Mouse (Mus musculus): ENCODE measurements at regions not wholly inside any gene's neighbourhood (a gene's known extent, or its start where the extent isn't known, plus 50 kb on each side); places are given as distances from the start of the nearest gene placed in this dataset.

GRCm38 (mm10) chr3:143736651-143737398 lies 468.2 kb downstream of the Lmo4 start:
- no peak overlapping the region for H3K4me2 ChIP-seq (ENCODE audit: low read depth, low read length)
- 71% methylated on average over 6 of the region's 6 CpGs for WGBS
- no peaks in the 10 kb centered on the region for H3K27me3 ChIP-seq (ENCODE audit: control insufficient read depth, insufficient read depth, low read length)
- no peak for TF ChIP-seq EP300 (IDR thresholded peaks at IDR 0.05; ENCODE audit: low read depth)
- TF ChIP-seq CTCF (IDR thresholded peaks at IDR 0.05; ENCODE audit: low read depth) = no peak
- ATAC-seq (ENCODE audit: insufficient read depth, low read depth) = no peak
- H3K4me1 ChIP-seq (ENCODE audit: control insufficient read depth, insufficient read depth) = no peaks in the 10 kb centered on the region
- H3K9ac ChIP-seq (replicated peaks; ENCODE audit: low read depth, low read length) = no peak overlapping the region
- no peak overlapping the region for H3K27ac ChIP-seq (ENCODE audit: low read depth)
- H3K4me3 ChIP-seq (ENCODE audit: low read depth, low read length) = no peak overlapping the region
- DNase-seq (ENCODE audit: low spot score) = no peak
- H3K9me3 ChIP-seq (replicated peaks; ENCODE audit: control insufficient read depth, low read length) = no peaks in the 10 kb centered on the region
- no peaks in the 10 kb centered on the region for H3K36me3 ChIP-seq (replicated peaks; ENCODE audit: control insufficient read depth, insufficient read depth, low read length)

- Histone ChIP-seq H3K9ac (replicated peaks; ENCODE audit: low read depth, low read length) (no peak overlapping the region), H3K4me2 (ENCODE audit: low read depth, low read length) (no peak overlapping the region), H3K27me3 (ENCODE audit: control insufficient read depth, insufficient read depth, low read length) (no peaks in the 10 kb centered on the region), H3K27ac (ENCODE audit: low read depth) (no peak overlapping the region), H3K36me3 (replicated peaks; ENCODE audit: control insufficient read depth, insufficient read depth, low read length) (no peaks in the 10 kb centered on the region), H3K9me3 (replicated peaks; ENCODE audit: control insufficient read depth, low read length) (no peaks in the 10 kb centered on the region), H3K4me1 (ENCODE audit: control insufficient read depth, insufficient read depth) (no peaks in the 10 kb centered on the region), H3K4me3 (ENCODE audit: low read depth, low read length) (no peak overlapping the region)
- TF ChIP-seq EP300 (IDR thresholded peaks at IDR 0.05; ENCODE audit: low read depth) (no peak), CTCF (IDR thresholded peaks at IDR 0.05; ENCODE audit: low read depth) (no peak)
- WGBS = 68% methylated on average over 2 of the region's 2 CpGs
- DNase-seq (ENCODE audit: low spot score) (no peak), ATAC-seq (ENCODE audit: insufficient read depth, low read depth) (no peak)
Observed at GRCm38 (mm10) chr3:143734791-143735190, 470.2 kb downstream of the Lmo4 start.

DNA sequence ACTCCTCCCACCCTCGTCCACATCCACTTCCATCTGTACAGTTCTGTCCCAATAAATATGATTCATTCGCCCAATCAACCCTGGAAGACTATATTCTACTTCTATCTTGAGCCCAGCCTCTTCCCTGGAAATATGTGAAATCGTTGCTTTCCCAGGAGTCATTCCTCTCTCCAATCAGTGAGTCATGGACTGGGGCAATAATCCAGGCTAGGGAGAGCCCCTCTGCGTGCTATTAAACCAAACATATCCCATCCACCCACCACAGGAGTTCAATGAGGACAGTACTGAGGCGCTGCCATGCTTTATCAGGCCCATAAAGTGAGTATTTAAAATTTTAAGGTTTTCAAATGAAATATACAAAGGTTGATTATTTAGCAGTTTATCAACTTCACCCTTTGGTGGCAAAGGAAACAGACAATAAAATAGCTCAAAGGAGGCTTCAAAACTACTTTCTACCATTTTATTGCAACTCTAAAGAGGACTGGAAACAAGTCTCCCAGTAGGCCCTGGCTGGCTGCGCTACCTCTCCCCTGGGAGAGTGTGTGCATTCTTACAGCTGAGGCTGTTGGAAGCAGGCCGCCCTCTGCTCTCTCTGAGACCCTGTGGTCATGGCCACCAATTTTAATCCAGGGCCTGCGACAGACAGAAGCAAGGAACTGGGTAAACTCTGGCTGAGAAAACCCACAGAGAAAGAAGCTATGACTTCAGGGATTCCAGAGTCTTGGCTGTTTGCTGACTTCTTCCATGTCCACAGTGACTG lies 471.9 kb downstream of the Lmo4 start:
- no peak overlapping the region for H3K9ac ChIP-seq (replicated peaks; ENCODE audit: low read depth, low read length)
- DNase-seq (ENCODE audit: low spot score) (no peak), ATAC-seq (ENCODE audit: insufficient read depth, low read depth) (no peak)
- H3K27me3 ChIP-seq (ENCODE audit: control insufficient read depth, insufficient read depth, low read length) = no peaks in the 10 kb centered on the region
- H3K27ac ChIP-seq (ENCODE audit: low read depth) = no peak overlapping the region
- H3K36me3 ChIP-seq (replicated peaks; ENCODE audit: control insufficient read depth, insufficient read depth, low read length) = no peaks in the 10 kb centered on the region
- no peaks in the 10 kb centered on the region for H3K9me3 ChIP-seq (replicated peaks; ENCODE audit: control insufficient read depth, low read length)
- 74% methylated on average over 8 of the region's 8 CpGs for WGBS
- H3K4me3 ChIP-seq (ENCODE audit: low read depth, low read length) = no peak overlapping the region
- no peak for TF ChIP-seq CTCF (IDR thresholded peaks at IDR 0.05; ENCODE audit: low read depth)
- TF ChIP-seq EP300 (IDR thresholded peaks at IDR 0.05; ENCODE audit: low read depth) = no peak
- H3K4me1 ChIP-seq (ENCODE audit: control insufficient read depth, insufficient read depth) = no peaks in the 10 kb centered on the region
- no peak overlapping the region for H3K4me2 ChIP-seq (ENCODE audit: low read depth, low read length)

DNA sequence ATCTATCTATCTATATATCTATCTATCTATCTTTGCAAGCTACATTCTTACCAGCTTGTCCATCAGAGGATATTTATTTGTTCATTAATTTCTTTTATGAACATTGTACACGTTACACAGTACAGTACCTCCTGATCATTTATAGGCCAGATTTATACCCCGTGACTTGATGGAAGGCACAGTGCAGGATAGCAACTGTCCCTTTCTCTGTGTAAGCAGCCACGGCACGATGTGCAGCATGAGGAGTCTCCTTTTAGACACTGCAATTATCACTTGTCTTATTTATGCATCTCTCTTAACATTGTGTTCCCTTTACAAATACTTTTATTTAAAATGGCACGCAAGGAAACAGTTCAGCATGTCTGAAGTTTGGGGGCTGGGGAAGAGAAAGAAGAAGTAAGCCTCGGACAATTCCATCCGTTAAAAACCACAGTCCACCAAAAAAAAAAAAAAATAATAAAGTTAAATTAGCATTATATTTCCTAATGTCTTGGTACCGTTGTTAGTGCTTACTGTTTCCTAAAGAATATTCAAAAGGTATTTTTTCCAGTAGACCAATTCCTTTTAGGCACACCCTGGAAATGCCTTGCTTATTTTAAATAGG lies 475.4 kb downstream of the Lmo4 start:
- no peak for DNase-seq (ENCODE audit: low spot score)
- no peaks in the 10 kb centered on the region for H3K9me3 ChIP-seq (replicated peaks; ENCODE audit: control insufficient read depth, low read length)
- H3K4me1 ChIP-seq (ENCODE audit: control insufficient read depth, insufficient read depth) = no peaks in the 10 kb centered on the region
- no peak overlapping the region for H3K4me3 ChIP-seq (ENCODE audit: low read depth, low read length)
- H3K27ac ChIP-seq (ENCODE audit: low read depth) = no peak overlapping the region
- no peak overlapping the region for H3K4me2 ChIP-seq (ENCODE audit: low read depth, low read length)
- TF ChIP-seq EP300 (IDR thresholded peaks at IDR 0.05; ENCODE audit: low read depth) = no peak
- no peak for TF ChIP-seq CTCF (IDR thresholded peaks at IDR 0.05; ENCODE audit: low read depth)
- no peaks in the 10 kb centered on the region for H3K27me3 ChIP-seq (ENCODE audit: control insufficient read depth, insufficient read depth, low read length)
- no peak for ATAC-seq (ENCODE audit: insufficient read depth, low read depth)
- WGBS = 82% methylated on average over 8 of the region's 8 CpGs
- H3K36me3 ChIP-seq (replicated peaks; ENCODE audit: control insufficient read depth, insufficient read depth, low read length) = no peaks in the 10 kb centered on the region
- no peak overlapping the region for H3K9ac ChIP-seq (replicated peaks; ENCODE audit: low read depth, low read length)

DNA sequence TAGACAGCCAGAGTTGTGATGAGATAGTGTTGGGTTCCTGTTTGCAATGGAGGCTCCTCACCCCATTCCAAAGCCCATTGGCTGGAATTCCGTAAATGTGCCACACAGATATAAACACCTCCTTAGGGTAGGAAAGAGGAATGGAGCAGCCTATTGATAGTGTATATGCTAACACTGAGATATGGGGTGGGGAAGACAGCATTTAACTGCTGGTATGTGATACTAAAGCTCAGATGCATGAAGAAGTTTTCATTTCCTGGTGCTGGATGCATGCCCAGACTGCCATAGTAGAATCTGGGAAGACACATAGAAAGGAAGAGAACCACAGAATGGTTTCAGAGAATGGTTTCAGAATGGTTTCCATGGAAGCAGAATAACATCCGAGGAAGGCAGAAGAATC lies 482.4 kb downstream of the Lmo4 start:
- H3K36me3 ChIP-seq (replicated peaks; ENCODE audit: control insufficient read depth, insufficient read depth, low read length) = no peaks in the 10 kb centered on the region
- ATAC-seq (ENCODE audit: insufficient read depth, low read depth) (no peak), DNase-seq (ENCODE audit: low spot score) (no peak)
- H3K4me2 ChIP-seq (ENCODE audit: low read depth, low read length) = no peak overlapping the region
- no peak overlapping the region for H3K4me3 ChIP-seq (ENCODE audit: low read depth, low read length)
- H3K9me3 ChIP-seq (replicated peaks; ENCODE audit: control insufficient read depth, low read length) = no peaks in the 10 kb centered on the region
- TF ChIP-seq CTCF (IDR thresholded peaks at IDR 0.05; ENCODE audit: low read depth) (no peak), EP300 (IDR thresholded peaks at IDR 0.05; ENCODE audit: low read depth) (no peak)
- H3K4me1 ChIP-seq (ENCODE audit: control insufficient read depth, insufficient read depth) = no peaks in the 10 kb centered on the region
- no peak overlapping the region for H3K9ac ChIP-seq (replicated peaks; ENCODE audit: low read depth, low read length)
- WGBS = 58% methylated on average over 2 of the region's 2 CpGs
- no peak overlapping the region for H3K27ac ChIP-seq (ENCODE audit: low read depth)
- H3K27me3 ChIP-seq (ENCODE audit: control insufficient read depth, insufficient read depth, low read length) = no peaks in the 10 kb centered on the region

All from heart, postnatal 0 days (tissue).